Mouse (Mus musculus) heart, embryonic 12.5 days (tissue): ENCODE results near the gene Plrg1. TPM values are rescaled to one million over a fixed set of nuclear protein-coding genes. Genes with fewer than 3 reads are reported as not detected.

Experiments used
- ATAC-seq: fragments of 200-750 bp; cut with Nextera tagmentation; 2 replicates; pipeline ENCODE4 v1.8.0; 2017; ENCODE audit warnings: moderate TSS enrichment, moderate library complexity; ENCODE audit not compliant: insufficient number of reproducible peaks, low FRiP score
- H3K27ac ChIP-seq: fragments of 300-500 bp; sonication (generic); 2 replicates; pipeline ENCODE4 v1.5.1; 2016; ENCODE audit warnings: mild to moderate bottlenecking, moderate library complexity; ENCODE audit not compliant: poor library complexity, severe bottlenecking
- H3K27me3 ChIP-seq: fragments of 300-500 bp; sonication (generic); replicated peaks from 2 replicates; pipeline ENCODE4 v1.6.1; 2016; ENCODE audit warnings: mild to moderate bottlenecking, moderate library complexity
- H3K36me3 ChIP-seq: fragments of 300-500 bp; sonication (generic); 2 replicates; pipeline ENCODE4 v1.6.1; 2016; ENCODE audit warnings: mild to moderate bottlenecking, moderate library complexity
- H3K4me1 ChIP-seq: fragments of 300-500 bp; sonication (generic); replicated peaks from 2 replicates; pipeline ENCODE4 v1.6.1; 2016; ENCODE audit warnings: mild to moderate bottlenecking
- H3K4me2 ChIP-seq: fragments of 300-500 bp; sonication (generic); 2 replicates; pipeline ENCODE4 v1.6.1; 2016; ENCODE audit warnings: mild to moderate bottlenecking, moderate library complexity
- H3K4me3 ChIP-seq: fragments of 300-500 bp; sonication (generic); 2 replicates; pipeline ENCODE4 v1.5.1; 2016; ENCODE audit warnings: mild to moderate bottlenecking
- H3K9ac ChIP-seq: fragments of 300-500 bp; sonication (generic); 2 replicates; pipeline ENCODE4 v1.6.1; 2016; ENCODE audit warnings: mild to moderate bottlenecking, moderate library complexity
- H3K9me3 ChIP-seq: fragments of 300-500 bp; sonication (generic); replicated peaks from 2 replicates; pipeline ENCODE4 v1.6.1; 2016; ENCODE audit warnings: mild to moderate bottlenecking, moderate library complexity
- WGBS: fragments of 180-500 bp; shearing (Covaris S2); methylation state at CpG from one replicate; pipeline ENCODE4 v1.1.7; 2016; 5-methylcytosine and 5-hydroxymethylcytosine counted together
- polyA plus RNA-seq: library from polyadenylated mRNA; unstranded; fragments of >200 nt; fragmentation: Nextera tagmentation; extraction: Ambion mirVana; gene quantifications from 2 replicates; pipeline ENCODE4 v1.2.1, GENCODE M21; 2016

The Plrg1 gene
- polyA plus RNA-seq, 1 experiment from 2014 or later: 60.3 TPM

DNA sequence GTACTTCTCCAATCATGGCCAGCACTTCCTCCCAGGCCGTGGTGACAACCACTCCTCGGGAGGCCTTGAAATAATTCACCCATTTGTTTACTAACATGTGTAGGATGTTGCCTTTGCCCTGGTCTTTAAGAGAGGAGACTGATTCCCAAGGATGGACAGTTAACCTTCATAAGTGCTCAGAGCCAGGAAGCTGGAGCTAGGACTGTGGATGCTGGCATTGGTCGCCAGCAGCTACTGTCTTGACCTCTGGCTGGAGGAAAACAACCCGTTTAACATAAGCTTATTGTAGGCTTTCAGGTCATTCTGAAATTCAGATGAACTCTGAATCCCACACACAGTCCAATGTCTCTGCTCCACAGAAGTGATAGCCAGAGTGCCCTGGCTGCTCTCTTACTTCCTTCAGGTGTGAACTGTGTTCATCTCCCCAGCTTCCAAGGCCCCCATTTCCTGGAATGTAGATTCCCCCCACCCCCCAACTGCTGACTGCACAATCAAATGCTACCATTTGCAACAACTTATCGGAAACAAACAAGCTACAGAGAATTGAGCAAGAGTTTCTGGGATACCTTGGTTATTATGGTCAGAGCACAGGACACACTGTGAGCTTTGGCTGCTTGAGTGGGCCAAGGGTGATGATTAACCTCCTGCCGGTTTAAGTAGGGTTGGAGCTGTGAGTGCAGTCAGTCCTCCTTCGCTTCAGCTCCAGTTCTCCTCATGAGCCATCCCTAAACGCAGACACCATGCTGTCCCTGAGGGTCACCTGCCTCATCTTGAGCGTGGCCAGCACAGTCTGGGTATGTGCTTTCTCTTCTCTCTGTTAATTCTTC lies 29.6 kb upstream of the Plrg1 start, which contains the start of gene Fga:
Fga (plus strand) TSS at position 602 of the 827 bp plus-strand sequence.
- Histone ChIP-seq H3K9me3 (no peaks in the 10 kb centered on the region), H3K4me3 (no peak within 1 kb of the TSS), H3K9ac (no peak within 1 kb of the TSS), H3K4me2 (no peak within 1 kb of the TSS), H3K27ac (no peak within 1 kb of the TSS), H3K4me1 (no peaks in the 10 kb centered on the region), H3K36me3 (no peaks in the 10 kb centered on the region), H3K27me3 (no peaks in the 10 kb centered on the region)
- WGBS: 67% methylated on average over 9 of the region's 9 CpGs
- no peak for ATAC-seq

DNA sequence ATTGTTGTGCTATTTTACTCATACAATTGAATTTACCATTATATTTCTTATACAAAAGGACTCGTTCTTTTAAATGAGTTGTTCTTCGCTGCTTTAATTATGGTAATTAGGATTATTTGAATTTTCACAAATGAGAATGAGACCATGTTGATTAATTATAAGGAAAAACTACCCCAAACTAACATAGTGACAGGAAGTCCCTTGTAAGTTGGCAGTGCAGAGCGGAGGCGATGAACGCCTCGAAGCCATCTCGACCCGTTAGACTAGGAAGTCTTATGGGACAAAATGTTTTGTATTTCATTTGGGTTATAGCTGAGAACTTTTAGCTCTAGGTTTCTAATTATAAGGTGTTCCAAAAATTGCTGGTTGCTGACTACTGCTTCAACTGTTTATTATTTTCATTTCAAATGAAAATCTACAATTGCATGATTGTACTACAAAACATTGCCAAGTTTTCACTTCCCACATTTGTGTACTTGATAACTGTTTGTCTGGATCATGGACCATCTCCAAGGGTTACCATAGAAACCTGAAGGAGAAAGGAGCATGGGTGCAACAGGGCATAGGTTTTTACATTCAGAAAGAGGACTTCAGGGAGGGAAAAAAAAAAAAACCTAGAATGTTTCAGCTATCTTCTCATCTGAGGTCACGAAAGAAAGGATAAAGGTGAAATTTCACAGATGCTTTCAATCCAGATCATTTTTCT lies 27.6 kb upstream of the Plrg1 start:
- no peak overlapping the region for H3K4me3 ChIP-seq
- H3K4me2 ChIP-seq: no peak overlapping the region
- no peaks in the 10 kb centered on the region for H3K36me3 ChIP-seq
- H3K9ac ChIP-seq: no peak overlapping the region
- H3K27me3 ChIP-seq: no peaks in the 10 kb centered on the region
- H3K4me1 ChIP-seq: no peaks in the 10 kb centered on the region
- H3K9me3 ChIP-seq: no peaks in the 10 kb centered on the region
- 87% methylated on average over 9 of the region's 9 CpGs for WGBS
- no peak for ATAC-seq
- no peak overlapping the region for H3K27ac ChIP-seq

DNA sequence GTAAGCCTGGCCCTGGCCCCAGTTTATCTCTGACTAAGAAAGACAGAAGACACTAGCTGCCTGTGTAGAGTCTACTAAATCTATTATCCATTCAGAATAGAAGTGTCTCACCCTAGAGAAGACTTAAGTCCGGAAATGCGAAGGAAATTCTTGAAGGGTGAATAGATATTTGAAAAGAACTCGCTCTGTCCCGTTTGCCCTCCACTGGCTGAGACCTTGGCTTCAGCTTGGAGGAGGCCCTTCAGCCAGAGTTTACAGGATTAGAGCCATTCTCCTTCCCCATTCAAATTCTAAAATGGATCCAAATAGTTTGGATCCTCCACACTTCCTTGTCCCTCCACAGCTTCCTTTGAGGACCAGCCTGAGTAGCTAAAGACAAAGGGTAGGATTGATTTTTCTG lies 25.0 kb upstream of the Plrg1 start:
- no peak overlapping the region for H3K4me3 ChIP-seq
- no peaks in the 10 kb centered on the region for H3K36me3 ChIP-seq
- no peaks in the 10 kb centered on the region for H3K4me1 ChIP-seq
- no peak overlapping the region for H3K4me2 ChIP-seq
- no peak overlapping the region for H3K9ac ChIP-seq
- no peak for ATAC-seq
- H3K27me3 ChIP-seq: no peaks in the 10 kb centered on the region
- no peaks in the 10 kb centered on the region for H3K9me3 ChIP-seq
- H3K27ac ChIP-seq: no peak overlapping the region
- 87% methylated on average over 4 of the region's 4 CpGs for WGBS

GRCm38 (mm10) chr3:83032746-83033308 lies 22.5 kb upstream of the Plrg1 start:
- Histone ChIP-seq H3K4me2 (peak overlapping the region; percentile 36), H3K27me3 (no peaks in the 10 kb centered on the region), H3K9ac (no peak overlapping the region), H3K27ac (no peak overlapping the region), H3K9me3 (no peaks in the 10 kb centered on the region), H3K4me3 (no peak overlapping the region), H3K4me1 (no peaks in the 10 kb centered on the region), H3K36me3 (no peaks in the 10 kb centered on the region)
- peak; percentile 48 for ATAC-seq
- 49% methylated on average over 13 of the region's 13 CpGs for WGBS

DNA sequence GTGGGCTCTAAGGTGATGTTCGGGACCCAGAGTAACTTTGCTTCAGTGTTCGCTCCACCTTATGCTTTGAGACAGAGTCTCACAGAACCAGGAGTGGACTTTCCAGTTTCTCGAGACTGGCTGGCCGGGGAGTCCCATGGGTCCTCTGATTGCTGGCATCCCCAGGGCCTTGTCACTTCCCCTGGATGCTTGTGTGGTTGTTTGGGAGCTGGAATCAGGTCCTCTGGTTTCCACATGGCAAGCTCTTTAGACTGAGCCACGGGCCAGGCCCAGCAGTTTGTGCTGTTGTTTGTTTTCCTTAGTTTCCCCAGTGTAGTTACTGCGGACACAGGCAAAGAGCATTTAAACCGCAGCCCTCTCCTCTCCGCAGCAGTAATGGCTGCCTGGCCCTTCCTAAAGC lies 21.5 kb upstream of the Plrg1 start:
- no peaks in the 10 kb centered on the region for H3K9me3 ChIP-seq
- 78% methylated on average over 8 of the region's 8 CpGs for WGBS
- no peak overlapping the region for H3K27ac ChIP-seq
- no peaks in the 10 kb centered on the region for H3K36me3 ChIP-seq
- no peak overlapping the region for H3K9ac ChIP-seq
- no peak overlapping the region for H3K4me2 ChIP-seq
- no peaks in the 10 kb centered on the region for H3K4me1 ChIP-seq
- H3K4me3 ChIP-seq: no peak overlapping the region
- ATAC-seq: no peak
- H3K27me3 ChIP-seq: no peaks in the 10 kb centered on the region

- H3K9me3 ChIP-seq: no peaks in the 10 kb centered on the region
- H3K4me1 ChIP-seq: no peaks in the 10 kb centered on the region
- 65% methylated on average over 2 of the region's 2 CpGs for WGBS
- ATAC-seq: no peak
- H3K4me2 ChIP-seq: no peak overlapping the region
- no peak overlapping the region for H3K4me3 ChIP-seq
- no peak overlapping the region for H3K9ac ChIP-seq
- no peaks in the 10 kb centered on the region for H3K27me3 ChIP-seq
- no peak overlapping the region for H3K27ac ChIP-seq
- no peaks in the 10 kb centered on the region for H3K36me3 ChIP-seq
Observed at GRCm38 (mm10) chr3:83038865-83039264, 16.5 kb upstream of the Plrg1 start.

GRCm38 (mm10) chr3:83039666-83040065 lies 15.7 kb upstream of the Plrg1 start:
- Histone ChIP-seq H3K9ac (no peak overlapping the region), H3K9me3 (no peaks in the 10 kb centered on the region), H3K36me3 (no peaks in the 10 kb centered on the region), H3K27me3 (no peaks in the 10 kb centered on the region; the same call in 1 of the 2 replicates), H3K27ac (no peak overlapping the region), H3K4me1 (no peaks in the 10 kb centered on the region), H3K4me2 (no peak overlapping the region), H3K4me3 (no peak overlapping the region)
- WGBS: 54% methylated on average over 4 of the region's 4 CpGs
- no peak for ATAC-seq

DNA sequence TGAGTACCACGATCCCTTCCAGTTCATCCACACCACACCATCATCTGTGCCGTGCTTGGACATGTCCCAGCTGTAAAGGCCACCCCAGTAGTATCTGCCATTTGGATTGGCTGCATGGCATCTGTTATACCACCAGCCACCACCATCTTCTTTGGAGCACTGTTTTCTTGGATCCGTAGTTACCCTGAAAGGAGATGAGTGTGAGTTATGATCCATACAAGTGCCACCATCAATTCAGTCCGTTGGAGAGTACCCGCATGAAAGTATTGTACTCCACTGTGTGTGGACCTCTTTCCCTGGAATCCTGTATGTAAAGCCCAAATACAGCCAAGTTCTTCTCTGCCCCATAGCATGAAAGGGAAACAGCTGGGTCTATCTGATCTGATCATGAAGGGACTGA lies 12.9 kb upstream of the Plrg1 start:
- Histone ChIP-seq H3K4me3 (no peak overlapping the region), H3K4me1 (no peaks in the 10 kb centered on the region), H3K36me3 (no peaks in the 10 kb centered on the region), H3K9ac (no peak overlapping the region), H3K27ac (no peak overlapping the region), H3K27me3 (no peaks in the 10 kb centered on the region; the same call in 1 of the 2 replicates), H3K9me3 (no peaks in the 10 kb centered on the region), H3K4me2 (no peak overlapping the region)
- no peak for ATAC-seq
- 79% methylated on average over 5 of the region's 5 CpGs for WGBS

- H3K9me3 ChIP-seq: no peaks in the 10 kb centered on the region
- H3K4me1 ChIP-seq: no peaks in the 10 kb centered on the region
- WGBS: 72% methylated on average over 11 of the region's 11 CpGs
- H3K9ac ChIP-seq: no peak overlapping the region
- H3K27ac ChIP-seq: no peak overlapping the region
- no peaks in the 10 kb centered on the region for H3K36me3 ChIP-seq
- H3K4me2 ChIP-seq: no peak overlapping the region
- ATAC-seq: no peak
- no peaks in the 10 kb centered on the region; the same call in 1 of the 2 replicates for H3K27me3 ChIP-seq
- no peak overlapping the region for H3K4me3 ChIP-seq
Observed at GRCm38 (mm10) chr3:83046649-83047048, 8.7 kb upstream of the Plrg1 start.

DNA sequence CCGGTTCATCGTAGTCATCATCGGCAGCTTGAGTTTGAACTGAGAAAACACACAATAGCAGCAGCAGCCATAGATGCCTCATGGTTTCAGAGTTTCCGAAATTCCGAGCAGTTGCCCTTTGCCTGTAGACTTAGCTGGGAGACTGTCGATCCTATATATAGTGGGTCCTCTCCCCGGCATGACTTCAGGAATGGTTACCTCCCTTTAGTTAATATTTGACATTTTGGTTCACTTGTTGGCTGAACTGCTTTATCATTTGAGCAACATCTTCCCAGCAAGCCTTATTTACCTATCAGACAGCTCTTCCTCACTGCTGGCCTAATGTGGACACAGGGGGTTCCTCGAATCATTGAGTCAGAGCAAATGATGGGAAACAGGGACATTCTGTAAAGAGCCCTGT lies 5.6 kb upstream of the Plrg1 start, which contains the start of gene Fgb:
Fgb (minus strand) TSS at position 184 of the 400 bp plus-strand sequence.
- ATAC-seq: no peak
- no peak within 1 kb of the TSS for H3K4me3 ChIP-seq
- H3K36me3 ChIP-seq: no peaks in the 10 kb centered on the region
- H3K9ac ChIP-seq: no peak within 1 kb of the TSS
- H3K27ac ChIP-seq: no peak within 1 kb of the TSS
- no peaks in the 10 kb centered on the region for H3K9me3 ChIP-seq
- H3K27me3 ChIP-seq: no peaks in the 10 kb centered on the region; the same call in 1 of the 2 replicates
- H3K4me1 ChIP-seq: no peaks in the 10 kb centered on the region
- WGBS: 83% methylated on average over 8 of the region's 8 CpGs
- H3K4me2 ChIP-seq: no peak within 1 kb of the TSS

DNA sequence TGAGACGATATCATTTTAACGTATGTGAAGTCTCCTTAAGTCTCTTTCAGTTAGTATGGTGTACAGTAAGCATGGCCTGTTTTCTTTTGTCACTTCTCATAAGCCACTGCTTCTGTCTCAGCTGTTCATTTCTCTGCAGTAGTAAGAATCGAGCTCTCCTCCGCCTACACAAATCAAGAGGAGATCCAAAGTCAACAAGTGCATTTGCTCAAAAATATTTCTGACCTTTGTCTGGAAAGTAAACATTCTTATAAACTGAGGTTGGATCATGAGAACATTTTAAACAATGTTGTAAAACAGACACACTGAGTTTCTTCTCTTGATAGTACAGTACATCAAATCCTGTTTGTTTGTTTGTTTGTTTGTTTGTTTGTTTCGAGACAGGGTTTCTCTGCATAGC lies 4.7 kb upstream of the Plrg1 start:
- no peaks in the 10 kb centered on the region for H3K9me3 ChIP-seq
- no peaks in the 10 kb centered on the region for H3K4me1 ChIP-seq
- WGBS: 67% methylated on average over 5 of the region's 5 CpGs
- no peak overlapping the region for H3K27ac ChIP-seq
- no peaks in the 10 kb centered on the region for H3K36me3 ChIP-seq
- no peaks in the 10 kb centered on the region for H3K27me3 ChIP-seq
- no peak overlapping the region for H3K4me3 ChIP-seq
- H3K4me2 ChIP-seq: no peak overlapping the region
- ATAC-seq: no peak
- H3K9ac ChIP-seq: no peak overlapping the region
